Mouse (Mus musculus): Measurements from ENCODE around the gene Lif. TPM values are rescaled to one million over a fixed set of nuclear protein-coding genes. Genes with fewer than 3 reads are reported as not detected.

The Lif gene
- polyA plus RNA-seq (2014; fragmentation: Nextera tagmentation; extraction: Ambion mirVana) = not detected in 2 replicates

- ATAC-seq (ENCODE audit: low FRiP score) (no peak; the same call in 1 of the 2 replicates), DNase-seq (ENCODE audit: low spot score, missing footprints) (peak; percentile 78)
- Histone ChIP-seq H3K4me2 (no peak within 1 kb of the TSS), H3K27ac (ENCODE audit: low read depth, low read length) (no peak within 1 kb of the TSS), H3K9me3 (ENCODE audit: control insufficient read depth, low read length) (no peaks in the 10 kb centered on the region), H3K9ac (ENCODE audit: low read length) (no peak within 1 kb of the TSS), H3K27me3 (ENCODE audit: control insufficient read depth, insufficient read depth, low read length) (no peaks in the 10 kb centered on the region), H3K4me3 (ENCODE audit: low read depth, low read length) (no peak within 1 kb of the TSS), H3K4me1 (ENCODE audit: control insufficient read depth, insufficient read depth, low read length) (no peaks in the 10 kb centered on the region), H3K36me3 (ENCODE audit: control insufficient read depth, insufficient read depth, low read length) (no peaks in the 10 kb centered on the region)
- 67% methylated on average over 11 of the region's 11 CpGs for WGBS
These were observed at the start of gene Lif for GRCm38 (mm10) chr11:4256846-4257607. Gene Lif (plus strand): TSS chr11:4257557.

GRCm38 (mm10) chr11:4207655-4208054 is 49.7 kb upstream of the Lif start:
- H3K36me3 ChIP-seq (ENCODE audit: control insufficient read depth, insufficient read depth, low read length) = 0 out of 2 replicates have a peak, but pooled peaks cover 2% of the 10 kb centered on the region
- no peak for ATAC-seq (ENCODE audit: low FRiP score)
- no peak overlapping the region for H3K4me2 ChIP-seq
- H3K27ac ChIP-seq (ENCODE audit: low read depth, low read length) = no peak overlapping the region
- 92% methylated on average over 9 of the region's 9 CpGs for WGBS
- DNase-seq (ENCODE audit: low spot score, missing footprints) = no peak
- no peaks in the 10 kb centered on the region for H3K9me3 ChIP-seq (ENCODE audit: control insufficient read depth, low read length)
- no peak overlapping the region for H3K9ac ChIP-seq (ENCODE audit: low read length)
- H3K4me3 ChIP-seq (ENCODE audit: low read depth, low read length) = no peak overlapping the region
- no peaks in the 10 kb centered on the region for H3K4me1 ChIP-seq (ENCODE audit: control insufficient read depth, insufficient read depth, low read length)
- no peaks in the 10 kb centered on the region for H3K27me3 ChIP-seq (ENCODE audit: control insufficient read depth, insufficient read depth, low read length)

GRCm38 (mm10) chr11:4209556-4209955 is 47.8 kb upstream of the Lif start:
- no peaks in the 10 kb centered on the region for H3K27me3 ChIP-seq (ENCODE audit: control insufficient read depth, insufficient read depth, low read length)
- DNase-seq (ENCODE audit: low spot score, missing footprints) (no peak), ATAC-seq (ENCODE audit: low FRiP score) (no peak)
- H3K36me3 ChIP-seq (ENCODE audit: control insufficient read depth, insufficient read depth, low read length) = 0 out of 2 replicates have a peak, but pooled peaks cover 2% of the 10 kb centered on the region
- no peaks in the 10 kb centered on the region for H3K9me3 ChIP-seq (ENCODE audit: control insufficient read depth, low read length)
- no peak overlapping the region for H3K4me2 ChIP-seq
- 83% methylated on average over 5 of the region's 5 CpGs for WGBS
- no peak overlapping the region for H3K27ac ChIP-seq (ENCODE audit: low read depth, low read length)
- H3K4me3 ChIP-seq (ENCODE audit: low read depth, low read length) = no peak overlapping the region
- H3K4me1 ChIP-seq (ENCODE audit: control insufficient read depth, insufficient read depth, low read length) = no peaks in the 10 kb centered on the region
- H3K9ac ChIP-seq (ENCODE audit: low read length) = no peak overlapping the region

GRCm38 (mm10) chr11:4210786-4211185 is 46.6 kb upstream of the Lif start:
- Histone ChIP-seq H3K4me2 (no peak overlapping the region), H3K36me3 (ENCODE audit: control insufficient read depth, insufficient read depth, low read length) (peaks cover 6% of the 10 kb centered on the region; the same call in 1 of the 2 replicates), H3K9me3 (ENCODE audit: control insufficient read depth, low read length) (no peaks in the 10 kb centered on the region), H3K9ac (ENCODE audit: low read length) (no peak overlapping the region), H3K27ac (ENCODE audit: low read depth, low read length) (no peak overlapping the region), H3K27me3 (ENCODE audit: control insufficient read depth, insufficient read depth, low read length) (no peaks in the 10 kb centered on the region), H3K4me1 (ENCODE audit: control insufficient read depth, insufficient read depth, low read length) (no peaks in the 10 kb centered on the region), H3K4me3 (ENCODE audit: low read depth, low read length) (no peak overlapping the region)
- DNase-seq (ENCODE audit: low spot score, missing footprints) = no peak
- no peak for ATAC-seq (ENCODE audit: low FRiP score)
- WGBS = 83% methylated on average over 1 of the region's 1 CpGs

- no peak for DNase-seq (ENCODE audit: low spot score, missing footprints)
- Histone ChIP-seq H3K9ac (ENCODE audit: low read length) (no peak overlapping the region), H3K9me3 (ENCODE audit: control insufficient read depth, low read length) (no peaks in the 10 kb centered on the region), H3K36me3 (ENCODE audit: control insufficient read depth, insufficient read depth, low read length) (peaks cover 4% of the 10 kb centered on the region; the same call in 1 of the 2 replicates), H3K4me1 (ENCODE audit: control insufficient read depth, insufficient read depth, low read length) (no peaks in the 10 kb centered on the region), H3K4me3 (ENCODE audit: low read depth, low read length) (no peak overlapping the region), H3K27ac (ENCODE audit: low read depth, low read length) (no peak overlapping the region), H3K27me3 (ENCODE audit: control insufficient read depth, insufficient read depth, low read length) (peaks cover 6% of the 10 kb centered on the region), H3K4me2 (no peak overlapping the region)
- WGBS = 93% methylated on average over 10 of the region's 10 CpGs
- no peak for ATAC-seq (ENCODE audit: low FRiP score)
These were observed 44.2 kb upstream of the Lif start for GRCm38 (mm10) chr11:4213107-4213506.

GRCm38 (mm10) chr11:4214572-4214971 is 42.8 kb upstream of the Lif start:
- WGBS = 93% methylated on average over 14 of the region's 14 CpGs
- Histone ChIP-seq H3K4me1 (ENCODE audit: control insufficient read depth, insufficient read depth, low read length) (peaks cover 5% of the 10 kb centered on the region; the same call in 1 of the 2 replicates), H3K4me2 (no peak overlapping the region), H3K9ac (ENCODE audit: low read length) (no peak overlapping the region), H3K27ac (ENCODE audit: low read depth, low read length) (no peak overlapping the region), H3K9me3 (ENCODE audit: control insufficient read depth, low read length) (no peaks in the 10 kb centered on the region), H3K27me3 (ENCODE audit: control insufficient read depth, insufficient read depth, low read length) (peaks cover 18% of the 10 kb centered on the region), H3K4me3 (ENCODE audit: low read depth, low read length) (no peak overlapping the region), H3K36me3 (ENCODE audit: control insufficient read depth, insufficient read depth, low read length) (peaks cover 4% of the 10 kb centered on the region; the same call in 1 of the 2 replicates)
- DNase-seq (ENCODE audit: low spot score, missing footprints) = no peak
- ATAC-seq (ENCODE audit: low FRiP score) = no peak

- no peak overlapping the region for H3K4me3 ChIP-seq (ENCODE audit: low read depth, low read length)
- H3K27me3 ChIP-seq (ENCODE audit: control insufficient read depth, insufficient read depth, low read length) = peaks cover 18% of the 10 kb centered on the region
- no peaks in the 10 kb centered on the region for H3K9me3 ChIP-seq (ENCODE audit: control insufficient read depth, low read length)
- H3K4me2 ChIP-seq = no peak overlapping the region
- no peak overlapping the region for H3K9ac ChIP-seq (ENCODE audit: low read length)
- peaks cover 4% of the 10 kb centered on the region; the same call in 1 of the 2 replicates for H3K36me3 ChIP-seq (ENCODE audit: control insufficient read depth, insufficient read depth, low read length)
- peaks cover 5% of the 10 kb centered on the region; the same call in 1 of the 2 replicates for H3K4me1 ChIP-seq (ENCODE audit: control insufficient read depth, insufficient read depth, low read length)
- 84% methylated on average over 10 of the region's 10 CpGs for WGBS
- H3K27ac ChIP-seq (ENCODE audit: low read depth, low read length) = no peak overlapping the region
- no peak for DNase-seq (ENCODE audit: low spot score, missing footprints)
- no peak for ATAC-seq (ENCODE audit: low FRiP score)
These were observed 42.3 kb upstream of the Lif start for GRCm38 (mm10) chr11:4215061-4215460.

- Histone ChIP-seq H3K9ac (ENCODE audit: low read length) (no peak overlapping the region), H3K4me2 (no peak overlapping the region), H3K9me3 (ENCODE audit: control insufficient read depth, low read length) (no peaks in the 10 kb centered on the region), H3K4me3 (ENCODE audit: low read depth, low read length) (no peak overlapping the region), H3K4me1 (ENCODE audit: control insufficient read depth, insufficient read depth, low read length) (peaks cover 5% of the 10 kb centered on the region; the same call in 1 of the 2 replicates), H3K27me3 (ENCODE audit: control insufficient read depth, insufficient read depth, low read length) (peaks cover 18% of the 10 kb centered on the region), H3K36me3 (ENCODE audit: control insufficient read depth, insufficient read depth, low read length) (peaks cover 4% of the 10 kb centered on the region; the same call in 1 of the 2 replicates), H3K27ac (ENCODE audit: low read depth, low read length) (no peak overlapping the region)
- 83% methylated on average over 9 of the region's 9 CpGs for WGBS
- DNase-seq (ENCODE audit: low spot score, missing footprints) = no peak
- no peak for ATAC-seq (ENCODE audit: low FRiP score)
These were observed 40.9 kb upstream of the Lif start for GRCm38 (mm10) chr11:4216248-4217000.
